Mouse (Mus musculus) bone marrow macrophage, adult 2 months (primary cell): Measurements from ENCODE around the gene Hnrnpr.

Experiments used
- CTCF ChIP-seq: IDR thresholded peaks from 2 replicates; pipeline ENCODE4 v1.5.1; 2012; ENCODE audit warnings: low read depth, mild to moderate bottlenecking, low read length, moderate library complexity
- POLR2A ChIP-seq: IDR thresholded peaks from 2 replicates; pipeline ENCODE4 v1.6.1; 2012; ENCODE audit warnings: mild to moderate bottlenecking, low read depth, low read length, borderline replicate concordance

DNA sequence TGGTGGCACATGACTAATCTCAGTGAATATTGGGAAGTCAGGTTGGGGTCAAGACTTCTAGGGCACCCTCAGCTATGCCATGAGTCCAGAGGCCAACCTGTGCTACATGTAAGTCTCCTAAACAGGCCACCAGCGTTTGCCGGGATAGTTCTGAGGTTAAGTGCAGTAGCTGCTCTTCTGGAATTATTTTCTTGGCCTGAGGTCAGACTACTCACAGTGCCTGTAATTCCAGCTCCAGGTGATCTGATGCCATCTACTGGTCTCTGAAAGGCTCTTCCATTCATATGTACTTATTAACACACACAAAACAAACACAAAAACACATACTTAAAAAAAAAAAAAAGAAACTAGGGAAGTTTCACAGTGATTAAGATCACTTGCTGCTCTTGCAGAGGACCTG is 13.5 kb downstream of the Hnrnpr start:
- no peak for TF ChIP-seq CTCF
- no peak for TF ChIP-seq POLR2A
